Mouse (Mus musculus): Measurements from ENCODE around the gene Exosc3.
"Not testable (repeated sequence)": the region's sequence is repeated elsewhere in the genome, so short reads cannot be mapped to it uniquely, and the experiment has no call there.

Gene Exosc3

GRCm38 (mm10) chr4:45342286-45343155 is at the start of gene Exosc3:
Gene Exosc3 (minus strand): TSS chr4:45342732.
- in situ Hi-C loops (cut with MboI, MseI): loop anchor here (5.0 kb wide), 1 partner anchor 1105 kb away; no protein-coding TSS in a partner anchor

- in situ Hi-C loops (cut with MboI, MseI): no loop called here
Observed at GRCm38 (mm10) chr4:45392099-45392498, 49.6 kb upstream of the Exosc3 start.

- in situ Hi-C loops (cut with MboI, MseI): not testable (repeated sequence)
Observed at GRCm38 (mm10) chr4:45387296-45387695, 44.8 kb upstream of the Exosc3 start.

- in situ Hi-C loops (cut with MboI, MseI): not testable (repeated sequence)
Observed at GRCm38 (mm10) chr4:45382133-45382532, 39.6 kb upstream of the Exosc3 start.

GRCm38 (mm10) chr4:45380903-45381580 is 38.5 kb upstream of the Exosc3 start:
- in situ Hi-C loops (cut with MboI, MseI): not testable (repeated sequence)

- in situ Hi-C loops (cut with MboI, MseI): no loop called here
Observed at GRCm38 (mm10) chr4:45376573-45376972, 34.0 kb upstream of the Exosc3 start.

- in situ Hi-C loops (cut with MboI, MseI): no loop called here
Observed at GRCm38 (mm10) chr4:45374879-45375278, 32.3 kb upstream of the Exosc3 start.

GRCm38 (mm10) chr4:45371261-45371660 is 28.7 kb upstream of the Exosc3 start:
- in situ Hi-C loops (cut with MboI, MseI): no loop called here

GRCm38 (mm10) chr4:45356653-45357052 is 14.1 kb upstream of the Exosc3 start:
- in situ Hi-C loops (cut with MboI, MseI): no loop called here

GRCm38 (mm10) chr4:45341669-45342249 is 773 bp downstream of the Exosc3 start, which contains the start of gene Dcaf10:
Gene Dcaf10 (plus strand): TSS chr4:45342101.
- in situ Hi-C loops (cut with MboI, MseI): loop anchor here (5.0 kb wide), 1 partner anchor 1104 kb away; no protein-coding TSS in a partner anchor

GRCm38 (mm10) chr4:45341226-45341625 is 1.3 kb downstream of the Exosc3 start:
- in situ Hi-C loops (cut with MboI, MseI): loop anchor here (5.0 kb wide), 1 partner anchor 1104 kb away; no protein-coding TSS in a partner anchor

- in situ Hi-C loops (cut with MboI, MseI): no loop called here
Observed at GRCm38 (mm10) chr4:45332466-45332865, 10.1 kb downstream of the Exosc3 start.

- in situ Hi-C loops (cut with MboI, MseI): no loop called here
Observed at GRCm38 (mm10) chr4:45331139-45331538, 11.4 kb downstream of the Exosc3 start.

- in situ Hi-C loops (cut with MboI, MseI): no loop called here
Observed at GRCm38 (mm10) chr4:45320159-45320816, 22.2 kb downstream of the Exosc3 start.

- in situ Hi-C loops (cut with MboI, MseI): no loop called here
Observed at GRCm38 (mm10) chr4:45311056-45311455, 31.5 kb downstream of the Exosc3 start.

GRCm38 (mm10) chr4:45308606-45309005 is 33.9 kb downstream of the Exosc3 start:
- in situ Hi-C loops (cut with MboI, MseI): no loop called here

- in situ Hi-C loops (cut with MboI, MseI): no loop called here
Observed at GRCm38 (mm10) chr4:45308046-45308445, 34.5 kb downstream of the Exosc3 start.

GRCm38 (mm10) chr4:45305536-45305935 is 37.0 kb downstream of the Exosc3 start:
- in situ Hi-C loops (cut with MboI, MseI): no loop called here

GRCm38 (mm10) chr4:45296662-45297564 is 45.6 kb downstream of the Exosc3 start, which contains the start of gene Trmt10b:
Gene Trmt10b (plus strand): TSS chr4:45297127.
- in situ Hi-C loops (cut with MboI, MseI): no loop called here

GRCm38 (mm10) chr4:45287906-45288305 is 54.6 kb downstream of the Exosc3 start:
- in situ Hi-C loops (cut with MboI, MseI): loop anchor here (10.0 kb wide), 1 partner anchor 273 kb away; the partner anchor contains the start of genes Polr1e and Zbtb5

Measured in T-helper 1 cell (primary cell).